Comparison of ENCODE assay signal across 9 mouse cellular contexts in genomic region chr11:24099886-24100293, GRCm38 (mm10). TPM values are rescaled to one million over a fixed set of nuclear protein-coding genes. Genes with fewer than 3 reads are reported as not detected.
DNase-seq lines count a peak whose midpoint lies in the region; ATAC-seq and TF ChIP-seq lines count a peak whose summit lies in the region.
"Had no signal": no experiment of that assay in that cellular context is flagged by ENCODE, and none has a peak within 500 bp of the region (broad histone marks: within the 10 kb centered on the region; RNA-seq: fewer than 3 reads in every experiment).

No protein-coding gene starts in this region.

- 0 out of 2 replicates have a peak, but pooled peaks have one; percentile 58 for ATAC-seq in heart, embryonic 13.5 days (ENCODE audit: extremely low read depth, insufficient number of reproducible peaks, low FRiP score, low TSS enrichment)
- ATAC-seq in hindbrain, postnatal 0 days: no peak
- 0 out of 2 replicates have a peak, but pooled peaks have one; percentile 8 for ATAC-seq in megakaryocyte progenitor cell, adult 5-6 weeks (replicated peaks; ENCODE audit: poor library complexity)

- H3K9me3 ChIP-seq in heart, embryonic 13.5 days: no peaks in the 10 kb centered on the region
- no peaks in the 10 kb centered on the region for H3K9me3 ChIP-seq in embryonic facial prominence, embryonic 10.5 days
- H3K9me3 ChIP-seq in hindbrain, postnatal 0 days (ENCODE audit: low read length): no peaks in the 10 kb centered on the region

- intact Hi-C loops in heart, postnatal 36 days (cut with DNase I): no loop called here

- no peak for DNase-seq in heart, postnatal 36 days
- peak; percentile 54 for DNase-seq in embryonic facial prominence, embryonic 10.5 days (ENCODE audit: low spot score)
- no peak for DNase-seq in hindbrain, postnatal 0 days (ENCODE audit: low spot score)
- no peak for DNase-seq in adrenal gland, adult 18-20 months (ENCODE audit: low spot score in 2 of 2)
- no peak for DNase-seq in ovary, adult 18-20 months (ENCODE audit: low spot score)
- DNase-seq in T-cell, adult 2 months (ENCODE audit: low spot score): no peak

- no peak overlapping the region for H3K4me3 ChIP-seq in heart, embryonic 13.5 days
- H3K4me3 ChIP-seq in embryonic facial prominence, embryonic 10.5 days: no peak overlapping the region
- no peak overlapping the region for H3K4me3 ChIP-seq in hindbrain, postnatal 0 days (ENCODE audit: low read length)

- 0 out of 2 replicates have a peak overlapping the region, but pooled peaks have one; percentile 37 for H3K9ac ChIP-seq in heart, embryonic 13.5 days
- no peak overlapping the region for H3K9ac ChIP-seq in hindbrain, postnatal 0 days (replicated peaks; ENCODE audit: low read length)

- peak overlapping the region; percentile 44 for H3K4me2 ChIP-seq in heart, embryonic 13.5 days
- H3K4me2 ChIP-seq in hindbrain, postnatal 0 days (ENCODE audit: low read depth, low read length): peak overlapping the region; percentile 17; the same call in 1 of the 2 replicates

- no peaks in the 10 kb centered on the region for H3K36me3 ChIP-seq in heart, embryonic 13.5 days
- H3K36me3 ChIP-seq in embryonic facial prominence, embryonic 10.5 days (replicated peaks): peaks cover 28% of the 10 kb centered on the region
- H3K36me3 ChIP-seq in hindbrain, postnatal 0 days (ENCODE audit: insufficient read depth, low read length): no peaks in the 10 kb centered on the region

- no peaks in the 10 kb centered on the region for H3K27me3 ChIP-seq in heart, embryonic 13.5 days (replicated peaks)
- no peaks in the 10 kb centered on the region for H3K27me3 ChIP-seq in embryonic facial prominence, embryonic 10.5 days (replicated peaks; ENCODE audit: low read depth, poor library complexity, severe bottlenecking)
- H3K27me3 ChIP-seq in hindbrain, postnatal 0 days (ENCODE audit: insufficient read depth, low read length): no peaks in the 10 kb centered on the region

- H3K4me1 ChIP-seq in heart, embryonic 13.5 days: peaks cover 80% of the 10 kb centered on the region
- H3K4me1 ChIP-seq in embryonic facial prominence, embryonic 10.5 days: peaks cover 59% of the 10 kb centered on the region
- peaks cover 6% of the 10 kb centered on the region for H3K4me1 ChIP-seq in hindbrain, postnatal 0 days (ENCODE audit: insufficient read depth, low read length)

- no peak for TF ChIP-seq CTCF in hindbrain, postnatal 0 days (IDR thresholded peaks at IDR 0.05; ENCODE audit: low read depth)

- H3K27ac ChIP-seq in heart, embryonic 13.5 days (replicated peaks): peak overlapping the region; percentile 63
- H3K27ac ChIP-seq in embryonic facial prominence, embryonic 10.5 days (replicated peaks): no peak overlapping the region
- H3K27ac ChIP-seq in hindbrain, postnatal 0 days: no peak overlapping the region

- WGBS in heart, embryonic 13.5 days: 26% methylated on average over 7 of the region's 7 CpGs
- 58% methylated on average over 7 of the region's 7 CpGs for WGBS in embryonic facial prominence, embryonic 10.5 days
- WGBS in hindbrain, postnatal 0 days: 18% methylated on average over 7 of the region's 7 CpGs

RNA-seq across cellular contexts. Expression of gene Bcl11a, which starts 22.0 kb away (rescaled TPM):
- 15.3 and 15.9 TPM in 2 replicates for polyA plus RNA-seq in heart, embryonic 13.5 days (2015; fragmentation: Nextera tagmentation; extraction: Ambion mirVana)
- total RNA-seq in heart, postnatal 36 days (2021): 1 to 10 TPM; 4.5 to 5.0 TPM
- polyA plus RNA-seq in embryonic facial prominence, embryonic 10.5 days (2016; fragmentation: Nextera tagmentation; extraction: Ambion mirVana): 47.0 and 62.4 TPM in 2 replicates
- total RNA-seq in hindbrain, postnatal 0 days (2014; rRNA removed): 32.2 and 32.3 TPM in 2 replicates
- 69.8 and 73.5 TPM in 2 replicates for polyA plus RNA-seq in hindbrain, postnatal 0 days (2015; fragmentation: Nextera tagmentation; extraction: Ambion mirVana)
- total RNA-seq in megakaryocyte progenitor cell, adult 5-6 weeks (2015): 42.8 and 70.9 TPM in 2 replicates
- total RNA-seq in megakaryocyte progenitor cell, adult 5-6 weeks (2017): 24.3 and 29.1 TPM in 2 replicates
- 1 to 10 TPM; 3.2 to 3.8 TPM for total RNA-seq in adrenal gland, adult 18-20 months (2021)

RNA-seq across cellular contexts. Expression of gene A830031A19Rik, which starts 25.0 kb away (rescaled TPM):
- not detected in 2 replicates for polyA plus RNA-seq in heart, embryonic 13.5 days (2015; fragmentation: Nextera tagmentation; extraction: Ambion mirVana)
- total RNA-seq in heart, postnatal 36 days (2021): not detected
- polyA plus RNA-seq in embryonic facial prominence, embryonic 10.5 days (2016; fragmentation: Nextera tagmentation; extraction: Ambion mirVana): not detected in 2 replicates
- not detected in 2 replicates for total RNA-seq in hindbrain, postnatal 0 days (2014; rRNA removed)
- polyA plus RNA-seq in hindbrain, postnatal 0 days (2015; fragmentation: Nextera tagmentation; extraction: Ambion mirVana): not detected in 2 replicates
- not detected in 2 replicates for total RNA-seq in megakaryocyte progenitor cell, adult 5-6 weeks (2015)
- not detected in 2 replicates for total RNA-seq in megakaryocyte progenitor cell, adult 5-6 weeks (2017)
- not detected for total RNA-seq in adrenal gland, adult 18-20 months (2021)
- total RNA-seq: neutrophil, adult 5-6 weeks had no signal
